27 mouse cellular contexts compared by ENCODE assay signal in the genomic region with DNA sequence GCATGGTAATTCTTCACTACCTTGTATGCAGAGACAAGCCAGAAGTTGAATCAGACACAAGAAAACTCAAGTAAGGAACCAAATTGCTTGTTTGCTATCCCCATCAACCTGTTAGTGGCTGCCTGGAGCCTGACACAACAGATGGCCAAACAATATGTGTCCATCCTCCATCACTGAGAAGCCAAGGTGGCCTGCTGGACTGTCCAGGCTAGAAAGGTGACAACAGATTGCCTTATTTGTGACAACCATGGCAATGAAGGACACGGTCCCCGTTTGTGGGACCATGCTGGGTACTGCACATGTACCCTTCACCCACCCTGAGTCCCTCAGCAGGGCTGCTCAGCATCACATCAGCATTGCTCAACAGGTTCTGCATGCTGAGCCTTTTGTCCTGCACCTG. TPM values are rescaled to one million over a fixed set of nuclear protein-coding genes. Genes with fewer than 3 reads are reported as not detected.
A peak's percentile ranks its signal among the peaks of the same experiment; 100 is the strongest.
DNase-seq lines count a peak whose midpoint lies in the region; ATAC-seq and TF ChIP-seq lines count a peak whose summit lies in the region.
"Had no signal": no experiment of that assay in that cellular context is flagged by ENCODE, and none has a peak within 500 bp of the region (broad histone marks: within the 10 kb centered on the region; RNA-seq: fewer than 3 reads in every experiment).

No protein-coding gene starts in this region.

- H3K27ac ChIP-seq in forebrain, embryonic 16.5 days (ENCODE audit: low read length) = no peak overlapping the region
- no peak overlapping the region for H3K27ac ChIP-seq in forebrain, postnatal 0 days (ENCODE audit: low read depth, low read length)
- H3K27ac ChIP-seq: embryonic facial prominence, embryonic 13.5 days; forebrain, embryonic 10.5 days; heart, adult 2 months; heart, embryonic 13.5 days; hindbrain, embryonic 14.5 days; liver, embryonic 15.5 days; midbrain, embryonic 12.5 days had no signal

- H3K4me1 ChIP-seq in forebrain, embryonic 16.5 days (replicated peaks; ENCODE audit: control insufficient read depth, insufficient read depth, low read length) = peaks cover 24% of the 10 kb centered on the region
- H3K4me1 ChIP-seq in forebrain, postnatal 0 days (ENCODE audit: insufficient read depth) = no peaks in the 10 kb centered on the region
- H3K4me1 ChIP-seq: heart, embryonic 13.5 days; liver, embryonic 15.5 days had no signal

- H3K36me3 ChIP-seq in forebrain, embryonic 16.5 days (ENCODE audit: control insufficient read depth, insufficient read depth) = no peaks in the 10 kb centered on the region
- H3K36me3 ChIP-seq in forebrain, postnatal 0 days (ENCODE audit: insufficient read depth) = no peaks in the 10 kb centered on the region
- H3K36me3 ChIP-seq: embryonic facial prominence, embryonic 13.5 days; heart, embryonic 13.5 days; liver, embryonic 15.5 days; midbrain, embryonic 12.5 days had no signal

- H3K27me3 ChIP-seq in forebrain, embryonic 16.5 days (replicated peaks; ENCODE audit: control insufficient read depth, insufficient read depth, low read length) = no peaks in the 10 kb centered on the region
- no peaks in the 10 kb centered on the region for H3K27me3 ChIP-seq in forebrain, postnatal 0 days (ENCODE audit: insufficient read depth, low read length)
- H3K27me3 ChIP-seq: embryonic facial prominence, embryonic 13.5 days; heart, embryonic 13.5 days; liver, embryonic 15.5 days; midbrain, embryonic 12.5 days had no signal

- ATAC-seq in forebrain, embryonic 16.5 days = 0 out of 2 replicates have a peak, but pooled peaks have one; percentile 21
- no peak for ATAC-seq in forebrain, postnatal 0 days
- ATAC-seq: CD4-positive, CD25-positive, alpha-beta regulatory T cell, adult 4 months had no signal

- 71% methylated on average over 2 of the region's 2 CpGs for WGBS in forebrain, embryonic 16.5 days
- 80% methylated on average over 2 of the region's 2 CpGs for WGBS in forebrain, postnatal 0 days

- no peak for TF ChIP-seq CTCF in forebrain, postnatal 0 days (IDR thresholded peaks at IDR 0.05; ENCODE audit: low read depth)

- H3K4me3 ChIP-seq in forebrain, embryonic 16.5 days (replicated peaks; ENCODE audit: low read length) = no peak overlapping the region
- H3K4me3 ChIP-seq in forebrain, postnatal 0 days (ENCODE audit: low read depth, low read length) = no peak overlapping the region
- H3K4me3 ChIP-seq: embryonic facial prominence, embryonic 13.5 days; forebrain, embryonic 10.5 days; heart, adult 2 months; heart, embryonic 13.5 days; liver, embryonic 15.5 days; midbrain, embryonic 12.5 days had no signal

- H3K9me3 ChIP-seq in forebrain, embryonic 16.5 days (ENCODE audit: control insufficient read depth, low read length) = no peaks in the 10 kb centered on the region
- H3K9me3 ChIP-seq in forebrain, postnatal 0 days (ENCODE audit: low read length) = no peaks in the 10 kb centered on the region
- H3K9me3 ChIP-seq: embryonic facial prominence, embryonic 13.5 days; forebrain, embryonic 10.5 days; heart, embryonic 13.5 days; liver, embryonic 15.5 days; midbrain, embryonic 12.5 days had no signal

- H3K9ac ChIP-seq in forebrain, embryonic 16.5 days (replicated peaks; ENCODE audit: low read depth, low read length) = no peak overlapping the region
- no peak overlapping the region for H3K9ac ChIP-seq in forebrain, postnatal 0 days
- H3K9ac ChIP-seq: embryonic facial prominence, embryonic 13.5 days; heart, embryonic 13.5 days; hindbrain, embryonic 14.5 days; liver, embryonic 15.5 days; lung, embryonic 14.5 days; midbrain, embryonic 12.5 days had no signal

- no peak overlapping the region for H3K4me2 ChIP-seq in forebrain, embryonic 16.5 days (ENCODE audit: low read length)
- no peak overlapping the region for H3K4me2 ChIP-seq in forebrain, postnatal 0 days (ENCODE audit: low read depth)
- H3K4me2 ChIP-seq: embryonic facial prominence, embryonic 13.5 days; heart, embryonic 13.5 days; hindbrain, embryonic 14.5 days; liver, embryonic 15.5 days; lung, embryonic 14.5 days; midbrain, embryonic 12.5 days had no signal

- DNase-seq in forebrain, postnatal 0 days = no peak
- peak; percentile 95 for DNase-seq in brain, adult 2 months (ENCODE audit: low read depth, low spot score)
- DNase-seq in cerebellum, adult 11-12 months = peak; percentile 87
- peak; percentile 89 for DNase-seq in cerebellum, adult 9-11 months
- DNase-seq in thymus, postnatal 25 days = no peak
- DNase-seq in c-Kit-positive CD71-positive TER-119-positive erythroid progenitor cells, embryonic 14.5 days (ENCODE audit: low spot score) = no peak
- DNase-seq: adrenal gland, postnatal 14 days; gastrocnemius, postnatal 25 days; heart, adult 2 months; heart, postnatal 10 days; kidney, adult 11 months; kidney, postnatal 25 days; liver; lung, embryonic 14.5 days; lung, postnatal 14 days; spleen, adult 18-20 months; thymus, postnatal 14 days had no signal

RNA-seq across cellular contexts. Expression of a gene that starts 34.5 kb away (rescaled TPM):
- polyA plus RNA-seq in forebrain, embryonic 16.5 days (2015; fragmentation: Nextera tagmentation; extraction: Ambion mirVana) = 18.1 and 19.1 TPM in 2 replicates
- total RNA-seq in forebrain, postnatal 0 days (2014; rRNA removed) = 33.7 and 38.7 TPM in 2 replicates
- polyA plus RNA-seq in forebrain, postnatal 0 days (2015; fragmentation: Nextera tagmentation; extraction: Ambion mirVana) = 7.7 and 11.4 TPM in 2 replicates
- total RNA-seq: monocyte, adult 5-6 weeks; neutrophil, adult 5-6 weeks had no signal

Comparison
In these comparisons a context has a peak if more than half of its experiments do, and no peak if none do; other contexts are left out.
1. DNase-seq: peak in brain, adult 2 months (single experiment), cerebellum, adult 11-12 months (single experiment) and cerebellum, adult 9-11 months (single experiment); none in forebrain, postnatal 0 days (single experiment), thymus, postnatal 25 days (single experiment) and c-Kit-positive CD71-positive TER-119-positive erythroid progenitor cells, embryonic 14.5 days (single experiment).